Mouse (Mus musculus): ENCODE measurements around the gene Rin1. TPM values are rescaled to one million over a fixed set of nuclear protein-coding genes. Genes with fewer than 3 reads are reported as not detected.

Rin1 gene
- polyA plus RNA-seq, 1 experiment from 2014 or later, result 5.9 TPM

- H3K36me3 ChIP-seq (ENCODE audit: insufficient read depth), result peaks cover 32% of the 10 kb centered on the region
- no peaks in the 10 kb centered on the region for H3K4me1 ChIP-seq (ENCODE audit: insufficient read depth)
- no peak overlapping the region for H3K4me2 ChIP-seq
- no peak overlapping the region for H3K27ac ChIP-seq (ENCODE audit: low read depth)
- H3K9me3 ChIP-seq (ENCODE audit: low read depth, low read length), result no peaks in the 10 kb centered on the region
- no peak for TF ChIP-seq CTCF (IDR thresholded peaks at IDR 0.05; ENCODE audit: low read depth)
- ATAC-seq (ENCODE audit: insufficient read depth), result no peak
- no peak overlapping the region for H3K9ac ChIP-seq
- WGBS, result 71% methylated on average over 3 of the region's 3 CpGs
- no peak for DNase-seq
- no peaks in the 10 kb centered on the region for H3K27me3 ChIP-seq (ENCODE audit: insufficient read depth, low read length)
- no peak overlapping the region for H3K4me3 ChIP-seq (ENCODE audit: low read depth, low read length)
Measured at GRCm38 (mm10) chr19:5032686-5033085, 17.6 kb upstream of the Rin1 start.

GRCm38 (mm10) chr19:5036577-5036976 lies 13.7 kb upstream of the Rin1 start:
- Histone ChIP-seq H3K9ac (no peak overlapping the region), H3K4me3 (ENCODE audit: low read depth, low read length) (no peak overlapping the region), H3K27ac (ENCODE audit: low read depth) (no peak overlapping the region), H3K4me1 (ENCODE audit: insufficient read depth) (peaks cover 9% of the 10 kb centered on the region), H3K4me2 (no peak overlapping the region), H3K9me3 (ENCODE audit: low read depth, low read length) (no peaks in the 10 kb centered on the region), H3K27me3 (ENCODE audit: insufficient read depth, low read length) (no peaks in the 10 kb centered on the region), H3K36me3 (ENCODE audit: insufficient read depth) (no peaks in the 10 kb centered on the region)
- ATAC-seq (ENCODE audit: insufficient read depth), result no peak
- TF ChIP-seq CTCF (IDR thresholded peaks at IDR 0.05; ENCODE audit: low read depth), result no peak
- DNase-seq, result no peak
- 77% methylated on average over 4 of the region's 4 CpGs for WGBS

DNA sequence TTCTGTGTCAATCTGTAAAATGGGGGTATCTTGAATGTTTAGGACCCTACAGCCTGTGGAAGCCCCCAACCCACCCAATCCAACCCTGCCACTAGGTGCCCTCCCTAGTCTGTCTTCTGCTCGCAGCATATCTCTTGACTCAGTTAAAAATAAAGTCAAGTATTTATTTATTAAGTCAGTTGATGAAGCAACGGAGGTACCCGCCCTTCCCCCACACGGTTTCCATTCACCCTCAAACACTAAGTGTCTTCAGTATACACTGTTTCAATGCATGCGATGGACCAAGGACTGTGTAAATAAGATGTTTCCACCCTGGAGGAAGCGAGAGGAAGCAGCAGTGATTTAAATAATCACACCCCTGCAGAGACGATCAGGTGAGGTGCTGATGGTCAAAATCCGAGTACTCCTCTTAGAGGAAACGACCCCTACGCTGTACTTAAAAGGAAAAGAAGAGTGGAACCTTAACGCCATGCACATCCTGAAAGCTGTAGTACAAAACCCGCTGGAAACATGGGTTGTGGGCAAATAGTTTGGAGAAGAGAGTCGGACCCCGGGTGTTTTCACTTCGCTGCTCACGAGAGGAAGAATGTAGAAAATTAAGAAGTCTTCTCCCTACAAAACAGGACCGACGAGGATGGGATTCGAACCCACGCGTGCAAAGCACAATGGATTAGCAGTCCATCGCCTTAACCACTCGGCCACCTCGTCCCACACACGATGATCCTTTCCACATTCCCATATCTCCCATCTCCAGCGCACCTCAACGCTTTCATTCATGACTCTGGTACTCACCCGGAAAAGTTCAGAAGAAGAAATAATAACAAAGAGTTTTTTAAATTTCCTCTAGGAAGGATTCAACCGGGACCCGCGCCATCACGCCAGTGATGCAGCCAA lies 12.4 kb upstream of the Rin1 start:
- ATAC-seq (ENCODE audit: insufficient read depth) (peak; percentile 60), DNase-seq (peak; percentile 95)
- peak overlapping the region; percentile 96 for H3K4me2 ChIP-seq
- WGBS, result 2% methylated on average over 32 of the region's 32 CpGs
- 0 out of 2 replicates have a peak, but pooled peaks cover 4% of the 10 kb centered on the region for H3K36me3 ChIP-seq (ENCODE audit: insufficient read depth)
- peaks cover 14% of the 10 kb centered on the region for H3K4me1 ChIP-seq (ENCODE audit: insufficient read depth)
- H3K27ac ChIP-seq (ENCODE audit: low read depth), result peak overlapping the region; percentile 89
- H3K9me3 ChIP-seq (ENCODE audit: low read depth, low read length), result no peaks in the 10 kb centered on the region
- TF ChIP-seq CTCF (IDR thresholded peaks at IDR 0.05; ENCODE audit: low read depth), result no peak
- H3K4me3 ChIP-seq (ENCODE audit: low read depth, low read length), result peak overlapping the region; percentile 85
- H3K27me3 ChIP-seq (ENCODE audit: insufficient read depth, low read length), result no peaks in the 10 kb centered on the region
- peak overlapping the region; percentile 88 for H3K9ac ChIP-seq

DNA sequence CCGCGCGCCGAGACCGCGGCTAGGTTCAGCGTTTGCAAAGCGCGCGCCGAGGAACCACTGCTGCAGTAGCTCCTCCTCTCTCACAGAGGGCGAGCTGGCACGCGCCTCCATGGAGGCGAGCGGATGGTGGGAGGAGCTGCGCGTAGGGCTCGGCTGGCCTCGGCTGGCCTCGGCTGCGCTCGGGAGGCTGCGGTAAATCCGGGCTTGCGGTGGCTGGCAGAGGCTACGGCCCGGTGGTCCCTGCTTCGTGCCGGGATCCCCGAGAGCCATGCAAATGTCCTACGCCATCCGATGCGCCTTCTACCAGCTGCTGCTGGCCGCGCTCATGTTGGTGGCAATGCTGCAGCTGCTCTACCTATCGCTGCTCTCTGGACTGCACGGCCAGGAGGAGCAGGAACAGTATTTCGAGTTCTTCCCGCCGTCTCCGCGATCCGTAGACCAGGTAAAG lies 11.5 kb upstream of the Rin1 start, which contains the start of the genes B4gat1 and AC124502.3:
Gene B4gat1 (plus strand): TSS at position 118 of the 448 bp plus-strand sequence.
Gene AC124502.3 (plus strand): TSS at position 183 of the 448 bp plus-strand sequence.
- Histone ChIP-seq H3K9ac (peak within 1 kb of the TSS; percentile 88), H3K9me3 (ENCODE audit: low read depth, low read length) (no peaks in the 10 kb centered on the region), H3K4me3 (ENCODE audit: low read depth, low read length) (peak within 1 kb of the TSS; percentile 85), H3K4me1 (ENCODE audit: insufficient read depth) (peaks cover 14% of the 10 kb centered on the region), H3K4me2 (peak within 1 kb of the TSS; percentile 96), H3K27ac (ENCODE audit: low read depth) (peak within 1 kb of the TSS; percentile 89), H3K36me3 (ENCODE audit: insufficient read depth) (0 out of 2 replicates have a peak, but pooled peaks cover 4% of the 10 kb centered on the region), H3K27me3 (ENCODE audit: insufficient read depth, low read length) (no peaks in the 10 kb centered on the region)
- DNase-seq (peak; percentile 97), ATAC-seq (ENCODE audit: insufficient read depth) (peak; percentile 90)
- 0% methylated on average over 44 of the region's 44 CpGs for WGBS
- TF ChIP-seq CTCF (IDR thresholded peaks at IDR 0.05; ENCODE audit: low read depth), result peak; percentile 56

GRCm38 (mm10) chr19:5039301-5040114 lies 10.8 kb upstream of the Rin1 start:
- 10% methylated on average over 41 of the region's 41 CpGs for WGBS
- DNase-seq, result no peak
- no peak for TF ChIP-seq CTCF (IDR thresholded peaks at IDR 0.05; ENCODE audit: low read depth)

DNA sequence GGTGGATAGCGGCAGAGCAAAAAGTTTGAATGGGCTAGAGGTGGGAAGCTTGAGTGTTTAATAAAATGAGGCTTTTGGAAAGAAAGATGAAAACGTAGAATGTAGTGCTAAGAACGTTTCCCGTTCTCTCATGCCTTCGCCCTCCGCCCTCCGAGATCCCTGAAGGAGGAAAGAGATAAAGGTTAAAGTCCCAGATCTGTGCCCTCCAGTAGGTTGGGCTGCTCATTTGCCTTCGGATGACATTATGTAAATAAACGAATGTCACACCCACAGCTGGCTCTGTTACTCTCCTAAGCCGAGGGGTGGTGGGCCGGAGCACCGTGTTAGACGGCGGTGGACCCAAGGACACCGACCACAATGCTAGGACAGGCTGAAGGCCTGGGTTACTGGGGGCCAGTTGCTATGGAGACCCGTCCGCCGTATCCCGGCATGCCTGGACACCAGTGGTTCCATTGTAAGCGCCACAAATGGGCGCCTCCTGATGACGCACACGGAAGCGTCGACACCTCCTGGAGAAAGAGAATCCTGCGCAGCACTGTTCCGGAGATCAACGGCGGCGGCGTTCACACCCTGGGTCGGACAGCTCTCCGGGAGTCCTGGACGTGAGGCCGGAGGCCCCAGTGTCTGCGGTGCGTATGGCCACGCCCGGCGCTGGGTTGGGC lies 9.3 kb upstream of the Rin1 start, which contains the start of gene Brms1:
Gene Brms1 (plus strand): TSS at position 493 of the 662 bp plus-strand sequence.
- Histone ChIP-seq H3K9ac (peak within 1 kb of the TSS; percentile 78), H3K27me3 (ENCODE audit: insufficient read depth, low read length) (no peaks in the 10 kb centered on the region), H3K4me3 (ENCODE audit: low read depth, low read length) (peak within 1 kb of the TSS; percentile 85), H3K36me3 (ENCODE audit: insufficient read depth) (peaks cover 12% of the 10 kb centered on the region; the same call in 1 of the 2 replicates), H3K9me3 (ENCODE audit: low read depth, low read length) (no peaks in the 10 kb centered on the region), H3K4me1 (ENCODE audit: insufficient read depth) (peaks cover 14% of the 10 kb centered on the region), H3K27ac (ENCODE audit: low read depth) (peak within 1 kb of the TSS; percentile 65), H3K4me2 (peak within 1 kb of the TSS; percentile 96)
- WGBS, result 3% methylated on average over 40 of the region's 40 CpGs
- DNase-seq (peak; percentile 98), ATAC-seq (ENCODE audit: insufficient read depth) (peak; percentile 71)
- no peak for TF ChIP-seq CTCF (IDR thresholded peaks at IDR 0.05; ENCODE audit: low read depth)

More at GRCm38 (mm10) chr19:5039301-5040114, 10.8 kb upstream of the Rin1 start:
- H3K4me2 ChIP-seq, result peak overlapping the region; percentile 96
- H3K27me3 ChIP-seq (ENCODE audit: insufficient read depth, low read length), result no peaks in the 10 kb centered on the region
- peak overlapping the region; percentile 89 for H3K27ac ChIP-seq (ENCODE audit: low read depth)
- ATAC-seq (ENCODE audit: insufficient read depth), result peak; percentile 15; the same call in 1 of the 2 replicates
- H3K36me3 ChIP-seq (ENCODE audit: insufficient read depth), result 0 out of 2 replicates have a peak, but pooled peaks cover 6% of the 10 kb centered on the region
- peak overlapping the region; percentile 88 for H3K9ac ChIP-seq
- H3K4me1 ChIP-seq (ENCODE audit: insufficient read depth), result peaks cover 14% of the 10 kb centered on the region
- H3K9me3 ChIP-seq (ENCODE audit: low read depth, low read length), result no peaks in the 10 kb centered on the region
- H3K4me3 ChIP-seq (ENCODE audit: low read depth, low read length), result peak overlapping the region; percentile 85
